Mouse (Mus musculus) cerebellum, postnatal 4 days (tissue): Measurements from ENCODE around the gene Cmtm8.

Experiments
- DNase-seq, 2 experiments: peaks; one replicate each; pipeline ENCODE4 v3.0.0; 2022; ENCODE audit warnings: low spot score in 2 of 2, mixed read lengths in 1 of 2

Cmtm8 gene

DNA sequence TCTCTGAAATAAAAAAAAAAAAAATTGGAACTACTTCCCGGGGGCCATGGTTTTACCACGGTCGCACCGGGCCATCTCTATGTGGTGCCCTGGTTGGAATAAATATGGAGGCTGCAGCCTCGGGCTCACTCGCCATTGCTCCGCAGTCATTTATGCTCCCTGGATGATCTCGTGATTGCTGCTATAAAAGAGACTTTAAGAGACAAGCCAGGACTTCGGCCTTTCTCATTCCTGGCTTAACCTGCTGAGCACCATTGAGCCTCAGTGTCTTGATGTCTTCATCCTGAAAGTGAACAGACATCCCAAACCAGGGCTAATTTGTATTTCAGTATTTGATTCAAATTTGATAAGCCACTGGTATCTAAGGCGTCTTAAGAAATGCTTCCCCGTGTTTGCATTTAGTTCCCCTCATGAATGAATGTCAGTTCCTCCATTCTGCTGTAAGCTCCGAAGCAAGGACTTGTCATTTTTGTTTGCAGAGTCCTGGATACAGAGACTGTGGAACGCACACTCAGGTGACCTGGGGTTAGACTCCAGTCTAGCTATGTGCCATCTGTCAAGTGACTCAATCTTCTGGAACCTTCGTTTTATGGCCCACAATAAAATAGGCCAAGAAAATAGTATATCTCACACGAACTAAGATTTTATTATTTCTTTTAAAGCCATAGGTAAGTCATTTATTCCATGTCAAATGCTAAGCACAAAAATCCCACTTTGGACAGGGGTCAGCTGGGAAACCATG, 22.2 kb downstream of the Cmtm8 start:
- DNase-seq = no peak

DNA sequence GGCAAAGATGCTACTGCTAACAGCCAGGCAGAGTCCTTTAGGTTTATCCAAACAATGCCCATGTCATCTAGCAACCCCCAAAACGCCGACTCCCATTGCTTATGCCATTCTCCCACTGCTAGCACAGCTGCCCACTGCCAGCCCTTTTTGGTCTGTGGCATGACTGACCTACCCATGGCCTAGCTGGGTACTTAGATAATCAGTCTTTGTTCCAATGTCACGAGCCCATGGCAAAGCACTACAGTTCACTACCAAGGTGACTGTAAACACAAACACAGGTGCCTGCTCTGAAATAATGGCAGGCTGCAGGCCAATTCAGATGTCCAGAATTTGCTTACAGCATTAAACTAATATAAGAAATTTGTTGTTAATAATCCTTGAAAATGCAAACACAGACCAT, 25.0 kb downstream of the Cmtm8 start:
- no peak for DNase-seq

DNA sequence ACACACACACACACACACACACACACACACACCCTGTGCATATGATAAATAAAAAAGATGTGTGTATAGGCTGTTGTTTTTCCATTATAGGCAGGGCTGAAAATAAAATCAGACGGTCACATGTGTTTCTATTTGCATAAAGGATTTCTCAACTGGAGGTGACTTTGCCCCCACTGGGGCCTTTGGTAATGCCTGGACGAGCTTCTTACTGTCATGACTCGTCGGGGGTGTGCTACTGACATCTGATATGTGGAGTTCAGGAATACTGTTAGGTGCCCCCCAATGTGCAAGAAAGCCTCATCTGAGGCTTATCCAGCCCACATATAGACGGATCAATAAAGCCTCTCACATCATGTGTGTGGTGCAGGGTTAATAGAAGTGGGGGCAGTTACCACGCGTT, 26.9 kb downstream of the Cmtm8 start:
- no peak for DNase-seq

DNA sequence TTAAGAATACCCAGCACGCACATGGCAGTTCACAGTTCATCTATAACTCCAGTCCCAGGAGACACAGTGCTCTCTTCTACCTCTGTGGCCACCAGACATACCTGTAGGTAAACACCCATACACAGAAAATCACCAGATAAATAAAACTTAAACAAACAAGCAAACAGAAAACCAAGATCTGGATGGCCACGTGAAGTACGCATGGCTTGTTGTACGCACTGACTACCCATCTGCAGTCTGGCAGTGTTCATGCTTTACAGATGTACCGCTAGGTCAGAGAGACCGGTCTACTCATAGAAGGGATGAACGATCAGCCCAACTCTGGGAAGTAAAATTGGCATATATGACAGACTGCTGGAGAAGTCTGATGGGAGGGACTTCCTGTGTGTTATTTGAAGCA, 27.8 kb downstream of the Cmtm8 start:
- no peak for DNase-seq

DNA sequence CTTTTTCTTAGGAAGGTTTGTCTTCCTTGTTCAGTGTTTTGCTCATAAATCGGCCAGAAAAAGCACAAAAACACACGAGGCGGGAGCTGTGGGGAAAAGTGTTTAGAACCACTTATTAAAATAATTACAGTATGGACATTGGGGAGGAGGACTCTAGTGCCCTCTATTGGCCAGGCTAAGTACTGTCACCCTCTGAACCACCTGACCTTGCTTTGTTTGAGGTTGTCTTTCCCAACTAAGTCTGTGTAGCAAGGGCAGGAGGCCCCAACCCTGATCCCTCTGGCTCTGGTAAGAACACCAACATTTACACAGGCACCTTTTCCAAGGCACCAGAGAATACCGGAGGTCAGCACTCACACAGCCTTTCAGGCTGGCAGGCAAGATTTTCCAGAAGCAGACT, 28.6 kb downstream of the Cmtm8 start:
- DNase-seq = peak in 1 of 2 experiments; percentile 24

DNA sequence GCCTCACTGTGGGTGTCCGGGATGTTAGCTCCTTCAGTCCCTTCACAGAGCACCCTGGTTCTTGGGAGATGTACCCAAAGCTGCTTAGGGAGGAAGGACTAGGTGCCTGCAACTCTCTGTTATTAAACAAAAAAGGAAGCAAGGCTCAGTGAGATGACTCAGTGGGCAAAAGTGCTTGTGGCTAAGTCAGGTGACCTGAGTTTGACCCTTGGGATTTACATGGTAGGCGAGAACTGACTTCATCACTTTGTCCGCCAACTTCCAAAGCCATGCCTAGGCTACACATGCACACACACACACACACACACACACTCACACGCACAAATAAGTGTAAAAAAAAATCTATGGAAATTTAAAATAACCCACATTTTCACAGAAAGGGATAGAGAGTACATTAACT, 32.0 kb downstream of the Cmtm8 start:
- no peak for DNase-seq

DNA sequence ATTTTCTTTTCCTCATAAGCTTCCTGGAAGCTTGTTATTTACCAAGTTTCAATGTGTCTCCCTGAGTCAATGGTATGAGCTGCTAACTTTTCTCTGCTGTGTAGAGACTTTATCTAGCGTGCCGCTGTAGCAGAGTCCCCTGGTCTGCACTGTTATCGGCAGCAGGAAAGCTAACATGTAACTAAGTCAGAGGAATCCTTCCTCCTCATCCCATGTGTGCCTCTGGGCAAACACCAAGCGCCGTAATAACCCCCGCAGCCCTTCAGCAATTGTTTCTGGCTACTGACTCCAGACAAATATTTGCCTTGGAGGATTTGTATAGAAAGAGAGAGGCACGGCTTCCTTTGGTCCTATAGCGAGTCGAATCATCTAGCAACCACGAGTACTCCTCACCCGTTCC, 33.1 kb downstream of the Cmtm8 start:
- no peak for DNase-seq

DNA sequence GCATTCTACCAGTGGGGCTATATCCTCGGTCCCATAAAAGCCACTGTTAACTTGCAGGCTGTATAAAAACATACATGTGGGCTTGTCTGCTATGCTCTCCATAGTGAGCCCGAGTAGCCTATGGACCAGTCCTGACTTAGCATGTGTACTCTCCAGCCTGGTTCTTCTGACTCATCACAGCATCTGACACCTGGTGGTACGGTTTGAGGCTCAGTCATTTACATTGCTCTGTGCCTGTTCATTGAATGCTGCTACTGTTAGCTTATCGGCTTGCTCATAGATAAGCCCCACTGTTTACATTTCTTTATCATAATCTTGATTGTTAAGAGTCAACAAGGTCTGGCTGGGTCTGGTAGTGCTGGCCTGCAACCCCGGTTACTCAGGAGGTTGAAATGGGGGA, 35.3 kb downstream of the Cmtm8 start:
- no peak for DNase-seq

DNA sequence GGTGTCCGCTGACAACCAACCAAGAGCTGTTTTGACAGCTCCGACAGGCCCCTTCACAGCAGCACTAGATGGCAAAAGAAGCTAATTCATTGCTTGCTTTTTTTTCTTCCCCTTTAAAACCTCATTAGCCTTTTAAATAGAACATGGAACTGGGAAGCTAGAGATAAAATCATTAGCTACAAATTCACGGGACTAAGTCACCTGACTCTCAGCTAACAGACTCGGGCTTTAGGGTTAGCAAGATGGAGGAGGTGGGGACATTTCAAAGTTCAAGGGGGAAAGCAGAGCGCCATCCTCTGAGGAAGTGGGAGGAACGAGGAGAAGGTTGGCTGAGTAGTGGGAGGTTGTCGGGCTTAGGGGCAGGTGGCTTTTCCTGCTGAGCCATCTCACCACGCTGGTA, 36.7 kb downstream of the Cmtm8 start:
- DNase-seq = no peak

DNA sequence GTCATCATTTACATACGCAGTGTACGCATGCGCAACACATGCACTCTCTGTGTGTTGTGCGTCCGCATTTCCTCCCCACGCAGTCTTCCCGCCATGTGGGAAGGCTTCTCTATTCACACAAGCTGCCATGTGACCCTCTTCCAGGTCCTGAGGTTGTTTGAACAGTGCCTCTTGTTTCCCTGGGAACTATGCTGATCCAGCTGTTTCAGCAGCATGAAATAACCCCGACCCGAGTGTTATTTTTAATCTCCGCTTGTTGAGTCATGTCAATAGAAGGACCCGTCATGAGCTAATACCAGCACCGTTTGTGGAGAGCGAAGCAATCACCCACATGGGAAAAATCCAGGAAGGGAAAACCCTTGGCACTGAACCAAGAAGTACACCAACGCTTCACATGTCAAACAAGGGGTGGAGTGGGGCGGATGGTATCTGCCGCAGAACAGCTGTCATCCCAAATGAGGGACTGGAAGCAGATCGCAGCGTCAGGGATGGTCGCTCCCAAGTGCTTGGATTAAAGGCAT, 38.7 kb downstream of the Cmtm8 start:
- no peak for DNase-seq

DNA sequence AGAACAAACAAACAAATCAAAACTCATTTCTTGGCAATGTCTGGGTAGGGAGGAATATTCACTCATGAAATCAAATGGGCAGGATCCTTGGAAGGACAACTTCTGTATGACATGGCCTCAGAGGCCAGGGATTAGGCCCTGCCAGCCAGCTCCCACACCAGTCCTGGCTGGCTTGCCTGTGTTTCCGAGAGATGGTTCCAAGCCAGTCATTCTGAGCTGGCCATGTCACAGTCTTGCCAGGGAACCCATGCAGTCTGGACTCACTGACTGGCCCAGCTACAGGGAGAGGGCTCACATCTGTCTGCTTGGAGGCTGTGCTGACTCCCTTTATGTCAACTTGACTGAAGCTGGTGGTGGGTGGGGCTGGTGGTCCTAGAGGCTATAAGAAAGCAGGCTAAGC, 41.8 kb downstream of the Cmtm8 start:
- DNase-seq = no peak

DNA sequence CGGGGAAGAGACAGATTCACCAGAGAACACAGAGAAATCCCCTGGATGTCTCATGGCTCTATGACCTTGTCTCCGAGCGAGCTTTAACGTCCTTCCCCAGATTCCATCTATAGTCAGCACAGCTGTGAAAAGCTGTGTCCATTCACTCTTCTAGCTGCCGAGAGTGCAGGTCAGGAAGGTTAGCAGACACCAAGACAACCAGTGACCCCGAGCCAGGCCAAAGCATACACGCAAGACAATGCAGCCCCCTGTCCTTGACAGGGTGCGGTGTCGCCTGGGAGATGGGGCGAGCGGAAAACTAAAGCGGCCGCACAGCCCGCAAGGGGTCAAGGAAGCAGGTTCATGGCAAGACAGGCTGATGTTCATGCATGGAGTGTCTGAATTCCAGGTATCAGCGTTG, 42.7 kb downstream of the Cmtm8 start:
- DNase-seq = no peak

DNA sequence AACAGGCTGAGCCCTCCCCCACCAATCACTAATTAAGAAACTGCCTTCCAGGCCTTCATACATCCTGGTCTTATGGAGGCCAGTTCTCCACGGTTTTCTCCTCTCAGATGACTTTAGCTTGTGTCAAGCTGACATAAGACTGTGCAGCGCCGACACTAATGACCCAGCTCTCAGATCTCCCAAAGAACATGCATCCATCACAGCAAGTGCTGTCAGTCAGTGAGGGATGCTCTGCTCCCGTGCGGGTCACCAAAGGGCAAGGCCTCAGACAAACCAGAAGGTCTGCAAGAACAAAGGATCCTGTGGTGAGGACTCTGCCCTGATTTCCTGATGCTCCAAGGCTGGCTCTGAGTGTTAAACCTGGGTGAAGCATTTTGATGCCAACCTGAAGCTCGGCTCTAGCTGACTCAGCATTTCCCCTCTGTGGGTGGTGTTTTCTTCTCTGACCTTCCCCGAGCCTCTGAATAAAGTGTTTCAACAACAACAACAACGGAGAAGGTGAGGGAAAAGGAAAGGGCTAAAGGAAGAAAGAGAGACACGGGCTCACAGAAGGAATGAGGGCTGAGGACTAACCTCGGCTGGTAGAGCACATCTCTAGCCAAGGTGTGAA, 44.4 kb downstream of the Cmtm8 start:
- DNase-seq = no peak

DNA sequence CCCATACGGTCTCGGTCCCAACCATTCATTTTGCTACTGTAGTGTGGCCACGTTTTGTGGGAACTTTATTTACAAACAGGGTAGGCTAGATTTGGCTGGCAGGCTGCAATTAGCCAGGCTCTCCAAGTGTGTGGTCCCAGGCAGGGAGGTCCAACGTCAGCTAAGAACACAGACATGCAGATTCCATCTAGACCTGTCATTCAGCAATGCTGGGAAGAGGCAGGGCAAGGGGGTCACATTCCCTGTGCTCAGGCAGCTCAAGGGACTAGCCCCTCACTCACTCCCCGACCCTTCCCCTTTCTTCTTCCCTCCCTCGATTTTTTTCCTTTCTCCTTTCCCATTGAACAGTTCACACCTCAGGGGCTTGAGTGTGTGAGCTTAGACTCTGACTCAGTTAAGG, 45.1 kb downstream of the Cmtm8 start:
- no peak for DNase-seq

DNA sequence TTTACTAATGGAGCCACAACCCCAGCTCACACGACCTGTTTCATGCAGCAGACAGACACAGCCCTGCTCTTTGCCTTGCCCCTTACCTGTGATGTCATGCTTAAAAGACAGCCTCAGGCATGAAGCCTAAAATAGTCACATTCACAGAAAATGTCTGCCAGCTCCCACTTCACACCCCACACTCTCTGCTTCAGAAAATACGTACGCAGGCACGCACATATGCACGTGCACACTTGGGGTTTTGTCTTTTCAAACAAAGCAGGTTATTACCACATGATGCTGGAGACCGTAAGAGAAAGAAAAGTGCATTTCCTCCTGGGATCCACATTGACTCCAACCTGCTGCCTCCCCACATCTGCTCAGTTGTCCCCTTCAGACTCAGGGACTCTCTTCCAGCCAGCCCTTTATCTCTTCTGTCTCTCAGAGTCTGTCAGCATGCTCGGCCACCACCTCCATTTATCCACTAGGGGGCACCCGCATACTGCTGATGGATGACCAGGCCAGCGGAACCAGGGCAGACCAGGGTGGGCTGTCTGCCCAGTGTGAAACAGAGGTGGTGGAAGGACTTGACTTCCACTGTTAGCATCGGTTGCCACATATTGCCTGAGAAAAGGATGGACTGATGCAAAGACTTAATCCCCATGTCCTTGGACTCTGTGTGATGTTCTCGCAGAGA, 46.5 kb downstream of the Cmtm8 start:
- DNase-seq = peak; percentile 84 to 91

DNA sequence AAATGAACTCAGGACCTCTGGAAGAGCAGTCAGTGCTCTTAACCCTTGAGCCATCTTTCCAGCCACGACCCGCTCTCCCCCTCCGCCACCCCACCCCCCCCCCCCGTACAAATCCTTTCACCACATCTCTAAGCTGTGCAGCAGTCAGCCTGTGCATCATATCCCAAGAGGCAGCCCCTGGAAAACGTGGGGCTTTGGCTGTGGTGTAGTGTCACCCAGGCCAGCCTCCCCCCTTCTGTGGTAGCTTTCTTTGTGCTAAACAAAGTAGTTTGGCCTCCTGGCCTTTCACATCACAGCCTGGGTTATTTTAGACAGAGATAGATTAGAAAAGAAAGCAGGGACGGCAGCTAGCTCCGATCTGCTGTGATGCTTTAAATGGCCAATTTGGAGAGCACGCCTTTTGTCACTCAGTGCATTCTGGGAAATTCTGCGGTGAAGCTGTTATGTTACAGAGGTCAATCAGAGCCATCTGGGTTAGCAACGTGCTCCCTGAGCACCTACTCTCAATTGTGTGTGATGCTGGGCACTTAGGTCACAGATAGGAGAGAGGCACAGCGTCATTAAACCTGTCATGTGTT, 47.4 kb downstream of the Cmtm8 start:
- no peak for DNase-seq

DNA sequence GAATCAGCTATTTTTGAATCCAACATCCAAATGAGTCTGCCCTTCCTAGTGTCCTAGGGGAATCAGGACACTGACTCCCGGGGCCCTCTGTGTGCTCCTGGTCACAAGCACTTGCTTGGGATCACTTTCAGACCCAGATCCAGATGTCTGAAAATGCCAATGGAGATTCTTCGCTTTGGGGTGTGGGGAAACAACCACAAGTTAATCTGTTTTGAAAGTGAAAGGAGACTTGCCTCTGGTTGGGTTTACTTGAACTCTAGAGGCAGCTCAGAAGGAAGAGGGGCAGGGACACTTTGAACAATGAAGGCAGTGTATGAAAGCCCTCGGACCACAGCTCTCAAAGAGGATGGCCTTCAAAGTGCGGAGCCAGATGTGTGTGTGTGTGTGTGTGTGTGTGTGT, 49.5 kb downstream of the Cmtm8 start:
- no peak for DNase-seq

DNA sequence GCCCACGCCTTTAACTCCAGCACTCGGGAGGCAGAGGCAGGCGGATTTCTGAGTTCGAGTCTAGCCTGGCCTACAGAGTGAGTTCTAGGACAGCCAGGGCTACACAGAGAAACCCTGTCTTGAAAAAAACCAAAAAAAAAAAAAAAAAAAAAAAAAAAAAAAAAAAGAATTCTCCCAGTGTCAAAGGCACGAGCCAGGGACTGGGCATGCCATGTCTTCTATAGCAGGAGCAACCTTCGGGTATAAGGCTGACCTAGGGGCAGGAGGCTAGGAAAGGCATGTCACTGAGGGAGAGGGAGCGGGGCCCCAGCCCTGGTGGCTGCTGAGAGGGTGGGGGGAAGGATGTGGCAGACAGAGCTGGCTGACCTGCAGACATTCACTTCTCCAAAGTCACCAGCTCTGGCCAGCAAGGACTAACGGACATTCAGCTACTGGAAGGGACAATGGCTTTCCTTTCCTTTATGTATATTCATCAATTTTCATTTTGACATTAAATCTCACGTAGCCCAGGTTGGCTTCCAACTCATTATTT, 50.1 kb downstream of the Cmtm8 start:
- no peak for DNase-seq

DNA sequence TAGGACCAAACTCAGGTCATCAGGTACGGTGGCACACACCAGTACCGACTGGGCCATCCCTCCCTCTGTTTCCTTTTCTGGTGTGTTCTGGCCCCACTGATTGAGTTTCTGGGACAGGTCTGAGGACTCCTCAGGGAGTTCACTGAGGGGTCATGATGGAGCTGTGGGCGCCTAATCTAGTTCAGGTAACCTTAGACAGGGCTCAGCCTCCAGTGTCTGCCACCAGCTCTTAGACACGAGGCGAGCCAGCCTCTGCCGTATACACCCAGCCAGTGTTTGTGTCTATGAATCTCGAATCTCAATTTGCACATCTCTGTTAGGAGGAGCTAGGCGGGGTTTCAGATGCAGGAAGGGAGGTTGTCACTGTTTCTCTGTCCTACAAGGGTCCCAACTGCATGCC, 54.0 kb downstream of the Cmtm8 start:
- DNase-seq = no peak

DNA sequence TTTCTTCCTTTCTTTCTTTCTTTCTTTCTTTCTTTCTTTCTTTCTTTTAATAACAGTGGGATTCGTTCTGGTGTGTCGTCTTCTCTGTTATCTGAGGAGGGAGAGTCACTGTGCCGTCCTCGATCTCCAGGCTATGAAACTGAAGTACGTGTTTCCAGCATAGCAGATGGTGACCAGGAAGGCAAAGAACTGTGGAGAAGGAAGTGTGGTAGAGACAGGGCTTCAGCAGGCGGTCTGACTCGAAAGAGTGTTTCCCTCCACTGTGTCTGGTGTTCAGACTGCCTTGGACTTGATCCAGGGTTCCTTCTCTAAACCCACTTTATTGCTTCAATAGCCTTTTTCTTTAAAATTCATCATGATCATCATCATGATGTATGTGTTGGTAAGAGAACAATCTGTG, 54.4 kb downstream of the Cmtm8 start:
- DNase-seq = no peak

DNA sequence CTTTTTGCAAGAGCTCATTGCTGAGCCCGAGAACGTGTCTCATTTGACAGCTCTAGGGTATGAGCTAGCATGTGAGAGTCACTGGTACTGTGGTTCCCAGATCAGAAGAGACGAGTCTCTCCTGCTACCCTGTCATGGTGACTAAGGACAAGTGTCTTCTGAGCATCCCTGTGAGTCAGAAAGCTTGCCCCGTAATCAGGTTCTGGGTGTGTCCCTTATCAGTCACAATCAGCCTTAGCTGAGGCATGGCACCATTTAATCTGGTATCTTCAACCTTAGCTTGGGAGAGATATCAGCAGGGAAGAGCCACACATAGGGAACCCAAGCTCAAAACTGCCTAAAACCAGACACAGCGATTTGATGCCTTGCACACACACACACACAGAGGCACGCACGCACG, 55.3 kb downstream of the Cmtm8 start:
- no peak for DNase-seq

DNA sequence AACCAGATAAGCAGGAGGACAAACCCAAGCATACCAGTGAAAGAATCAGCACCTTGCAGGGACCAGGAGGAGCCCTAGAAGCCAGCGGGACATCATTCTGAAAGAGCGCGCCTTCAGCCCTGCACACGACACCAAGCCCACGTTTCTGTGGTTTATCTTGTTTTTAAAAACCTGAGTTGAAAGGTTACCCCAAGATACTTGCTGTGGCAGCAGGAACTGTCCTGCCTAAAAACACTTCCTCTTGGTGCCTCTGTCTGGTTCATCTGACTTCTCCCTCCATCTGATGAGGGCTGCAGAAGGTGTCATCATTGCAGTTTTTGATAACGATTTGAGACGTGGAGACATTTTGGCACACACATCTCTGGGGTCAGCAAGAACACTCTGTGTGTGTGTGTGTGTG, 56.2 kb downstream of the Cmtm8 start:
- DNase-seq = no peak
